Mouse (Mus musculus) heart, postnatal 36 days (tissue): ENCODE results near the gene 1700012B09Rik. TPM values are rescaled to one million over a fixed set of nuclear protein-coding genes. Genes with fewer than 3 reads are reported as not detected.
A peak's percentile ranks its signal among the peaks of the same experiment; 100 is the strongest.

ENCODE experiments used
- DNase-seq, 2 experiments: peaks; one replicate each; pipeline ENCODE4 v3.0.0; 2021 to 2022
- intact Hi-C: fragments of 180-260 bp; cut with DNase I; formaldehyde crosslinking; loops from one replicate; pipeline ENCODE4 v1.15.1; 2025
- total RNA-seq, 2 experiments: library from RNA; stranded (reverse); gene quantifications; 2 replicates each; pipeline ENCODE4 v1.2.3; 2021

1700012B09Rik gene
- total RNA-seq, 2 experiments from 2014 or later, result not detected

- intact Hi-C loops, result no loop called here
- DNase-seq, result no peak
Measured at GRCm38 (mm10) chr9:14739498-14740150, 31.2 kb downstream of the 1700012B09Rik start.

- intact Hi-C loops, result no loop called here
- no peak for DNase-seq
Measured at GRCm38 (mm10) chr9:14730941-14731541, 39.8 kb downstream of the 1700012B09Rik start.

GRCm38 (mm10) chr9:14728365-14728764 lies 42.5 kb downstream of the 1700012B09Rik start:
- DNase-seq, result no peak
- intact Hi-C loops, result no loop called here

DNA sequence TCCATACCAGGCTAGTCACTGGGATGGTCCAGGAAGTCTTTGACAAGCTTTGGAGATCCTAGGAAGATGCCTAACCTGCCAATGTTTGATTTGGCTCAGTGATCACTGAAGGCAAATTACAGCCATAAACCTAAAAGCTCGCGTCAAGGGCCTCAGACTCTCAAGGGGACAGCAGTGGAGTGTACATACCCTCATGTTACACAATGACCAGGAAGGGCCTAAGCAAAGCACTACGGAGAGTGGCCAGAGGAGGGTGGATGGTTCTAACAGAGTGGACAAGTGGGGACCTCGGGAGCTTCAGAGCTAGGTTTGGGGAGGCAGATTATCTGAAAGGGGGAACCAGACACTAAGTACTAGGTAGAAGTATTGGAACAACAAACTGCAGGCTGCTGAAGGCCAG lies 44.2 kb downstream of the 1700012B09Rik start:
- intact Hi-C loops, result no loop called here
- no peak for DNase-seq

GRCm38 (mm10) chr9:14726005-14726404 lies 44.8 kb downstream of the 1700012B09Rik start:
- no peak for DNase-seq
- intact Hi-C loops, result no loop called here

DNA sequence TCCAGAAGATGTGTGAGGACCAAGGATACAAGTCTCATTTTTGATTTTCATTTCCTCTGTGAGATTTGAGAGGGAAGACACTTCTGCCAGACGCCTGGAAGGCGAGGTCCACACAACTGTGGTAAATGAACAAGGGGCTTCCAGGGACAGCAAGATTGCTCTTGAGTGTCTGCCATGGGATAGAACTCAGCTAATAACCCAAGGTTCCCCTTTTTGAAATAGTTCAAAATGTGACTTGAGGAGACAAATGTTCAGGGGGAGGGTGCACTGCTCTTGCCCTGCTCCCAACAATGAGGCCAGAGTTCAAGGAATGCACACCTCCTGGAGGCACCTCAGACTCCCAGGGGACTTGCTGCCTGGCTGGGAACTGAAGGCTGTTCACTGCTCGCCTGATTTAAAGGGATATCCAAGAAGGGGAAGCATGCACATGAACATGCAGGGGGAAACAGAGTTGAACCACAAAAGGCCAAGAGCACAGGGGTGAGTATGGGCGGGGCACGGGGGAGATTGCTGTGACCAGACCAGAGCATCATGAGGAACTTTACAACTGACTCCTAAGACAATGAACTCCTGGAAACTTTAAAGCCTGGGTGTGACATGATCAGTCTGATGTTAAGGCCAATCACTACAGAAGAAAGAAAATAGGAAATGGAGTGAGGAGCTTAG lies 45.9 kb downstream of the 1700012B09Rik start:
- no peak for DNase-seq
- intact Hi-C loops, result no loop called here

GRCm38 (mm10) chr9:14721610-14722009 lies 49.2 kb downstream of the 1700012B09Rik start:
- intact Hi-C loops, result no loop called here

DNA sequence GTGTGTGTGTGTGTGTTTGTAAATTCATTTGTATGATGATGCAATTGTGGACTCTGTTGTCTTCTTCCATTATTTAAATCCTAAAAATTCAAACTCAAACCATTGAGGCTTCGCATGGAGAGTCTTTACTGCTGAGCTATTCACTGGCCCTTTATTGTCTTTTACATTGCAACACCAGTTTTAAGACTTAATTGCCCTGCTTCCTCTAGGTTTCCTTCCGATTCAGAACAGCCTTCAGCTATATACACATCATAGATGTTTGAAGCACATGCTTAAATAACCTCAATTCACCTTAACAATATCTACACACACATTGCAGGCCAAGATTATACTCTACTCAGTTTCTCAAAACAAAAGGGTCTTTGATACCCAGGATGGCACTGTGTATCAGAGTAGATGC lies 50.4 kb downstream of the 1700012B09Rik start:
- intact Hi-C loops, result no loop called here
- no peak for DNase-seq

More at GRCm38 (mm10) chr9:14721610-14722009, 49.2 kb downstream of the 1700012B09Rik start:
- DNase-seq, result no peak

DNA sequence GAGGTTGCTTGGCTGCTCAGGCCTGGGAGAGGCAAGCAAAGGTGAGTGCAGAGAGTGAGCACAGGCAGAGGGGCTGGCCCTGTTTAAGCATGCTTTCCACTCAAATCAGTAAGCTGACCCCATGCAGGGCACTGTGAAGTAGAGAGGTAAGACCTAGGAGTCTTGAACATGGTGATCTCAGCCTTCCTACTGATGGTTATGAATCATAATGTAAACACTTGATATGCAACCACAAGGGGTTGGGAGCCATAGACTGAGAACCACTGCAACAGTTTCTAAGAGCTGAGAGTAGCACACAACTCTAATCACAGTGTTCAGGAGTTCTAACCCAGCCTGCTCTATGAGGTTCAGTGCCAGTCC lies 52.5 kb downstream of the 1700012B09Rik start:
- DNase-seq, result no peak
- intact Hi-C loops, result no loop called here

- intact Hi-C loops, result no loop called here
- DNase-seq, result peak; percentile 40 to 41
Measured at GRCm38 (mm10) chr9:14717689-14718331, 53.0 kb downstream of the 1700012B09Rik start.

GRCm38 (mm10) chr9:14715258-14715657 lies 55.6 kb downstream of the 1700012B09Rik start:
- intact Hi-C loops, result no loop called here
- DNase-seq, result no peak

GRCm38 (mm10) chr9:14710910-14711309 lies 59.9 kb downstream of the 1700012B09Rik start:
- DNase-seq, result no peak
- intact Hi-C loops, result no loop called here

Other genes starting within 250 kb of the 1700012B09Rik start
- 10 to 100 TPM; 52.8 to 58.6 TPM for gene Amotl1, start 126.0 kb downstream of the 1700012B09Rik start, total RNA-seq
- gene Piwil4, start 30.3 kb downstream of the 1700012B09Rik start, total RNA-seq, result not detected
- gene Fut4, start 18.6 kb downstream of the 1700012B09Rik start, total RNA-seq, result under 1 TPM; 0.50 to 0.60 TPM
- gene Mre11a, start 13.6 kb upstream of the 1700012B09Rik start, total RNA-seq, result 10 to 100 TPM in 1 of 2 experiments, 1 to 10 TPM in 1; 8.4 to 14.2 TPM
- gene Ankrd49, start 13.8 kb upstream of the 1700012B09Rik start, total RNA-seq, result 1 to 10 TPM; 7.0 to 8.4 TPM
- gene Gpr83, start 89.2 kb upstream of the 1700012B09Rik start, total RNA-seq, result not detected
- gene Izumo1r, start 132.9 kb upstream of the 1700012B09Rik start, total RNA-seq, result not detected